ENCODE assay signal across 8 mouse cellular contexts in genomic region chr7:144417644-144418343, GRCm38 (mm10). TPM values are rescaled to one million over a fixed set of nuclear protein-coding genes. Genes with fewer than 3 reads are reported as not detected.
DNase-seq lines count a peak whose midpoint lies in the region; ATAC-seq lines count a peak whose summit lies in the region.

No protein-coding gene starts in this region.

- peak; percentile 89 for ATAC-seq in intestine, embryonic 16.5 days

- H3K27me3 ChIP-seq in intestine, embryonic 16.5 days (replicated peaks; ENCODE audit: control insufficient read depth, insufficient read depth, low read length): no peaks in the 10 kb centered on the region

- H3K4me3 ChIP-seq in intestine, embryonic 16.5 days (ENCODE audit: low read length): no peak overlapping the region

- H3K4me1 ChIP-seq in intestine, embryonic 16.5 days (ENCODE audit: control insufficient read depth, insufficient read depth, low read length): peaks cover 8% of the 10 kb centered on the region

- 20% methylated on average over 16 of the region's 16 CpGs for WGBS in intestine, embryonic 16.5 days

- peak overlapping the region; percentile 38 for H3K27ac ChIP-seq in intestine, embryonic 16.5 days (ENCODE audit: low read length)

- H3K4me2 ChIP-seq in intestine, embryonic 16.5 days (ENCODE audit: low read depth, low read length): no peak overlapping the region

- no peak overlapping the region for H3K9ac ChIP-seq in intestine, embryonic 16.5 days (ENCODE audit: low read depth, low read length)

- no peaks in the 10 kb centered on the region for H3K36me3 ChIP-seq in intestine, embryonic 16.5 days (ENCODE audit: control insufficient read depth, insufficient read depth, low read length)

- H3K9me3 ChIP-seq in intestine, embryonic 16.5 days (ENCODE audit: control insufficient read depth, low read length): no peaks in the 10 kb centered on the region

- peak; percentile 44 to 79 for DNase-seq in urinary bladder, adult 18-20 months (ENCODE audit: low spot score in 2 of 2)
- no peak for DNase-seq in urinary bladder, postnatal 10 days (ENCODE audit: low spot score)
- peak; percentile 74 to 76 for DNase-seq in cerebellum, postnatal 14 days
- DNase-seq in gastrocnemius, postnatal 10 days: peak; percentile 17
- peak; percentile 18 for DNase-seq in lung, postnatal 14 days
- peak; percentile 90 to 95 for DNase-seq in right cerebral cortex, postnatal 10 days (ENCODE audit: low spot score in 2 of 2)
- DNase-seq in c-Kit-positive CD71-positive TER-119-positive erythroid progenitor cells, embryonic 14.5 days (ENCODE audit: low spot score): no peak

RNA-seq across cellular contexts. Expression of gene Cttn, which starts 53.0 kb away (rescaled TPM):
- 10 to 100 TPM; 55.7 to 62.8 TPM for total RNA-seq in gastrocnemius, postnatal 10 days (2021)
- 150 and 155 TPM in 2 replicates for polyA plus RNA-seq in intestine, embryonic 16.5 days (2015; fragmentation: Nextera tagmentation; extraction: Ambion mirVana)

Comparison
In these comparisons a context has a peak if more than half of its experiments do, and no peak if none do; other contexts are left out.
1. DNase-seq: peak in urinary bladder, adult 18-20 months (2 of 2), cerebellum, postnatal 14 days (2 of 2), gastrocnemius, postnatal 10 days (single experiment), lung, postnatal 14 days (single experiment) and right cerebral cortex, postnatal 10 days (2 of 2); none in urinary bladder, postnatal 10 days (single experiment) and c-Kit-positive CD71-positive TER-119-positive erythroid progenitor cells, embryonic 14.5 days (single experiment).